Mouse (Mus musculus) kidney, embryonic 15.5 days (tissue): Measurements from ENCODE around the gene Gm43738. TPM values are rescaled to one million over a fixed set of nuclear protein-coding genes. Genes with fewer than 3 reads are reported as not detected.

Experiments
- ATAC-seq: fragments of 200-750 bp; cut with Nextera tagmentation; replicated peaks from 2 replicates; pipeline ENCODE4 v1.8.0; 2017; ENCODE audit warnings: moderate TSS enrichment; ENCODE audit not compliant: low FRiP score
- H3K27ac ChIP-seq: fragments of 300-500 bp; sonication (generic); 2 replicates; pipeline ENCODE4 v1.5.1; 2015; ENCODE audit warnings: mild to moderate bottlenecking, inconsistent platforms
- H3K27me3 ChIP-seq: fragments of 300-500 bp; sonication (generic); 2 replicates; pipeline ENCODE4 v1.6.1; 2015; ENCODE audit warnings: inconsistent platforms
- H3K36me3 ChIP-seq: fragments of 300-500 bp; sonication (generic); 2 replicates; pipeline ENCODE4 v1.6.1; 2015; ENCODE audit warnings: inconsistent platforms
- H3K4me1 ChIP-seq: fragments of 300-500 bp; sonication (generic); 2 replicates; pipeline ENCODE4 v1.6.1; 2015; ENCODE audit warnings: inconsistent platforms
- H3K4me2 ChIP-seq: fragments of 300-500 bp; sonication (generic); 2 replicates; pipeline ENCODE4 v1.6.1; 2015; ENCODE audit warnings: moderate library complexity, mild to moderate bottlenecking, inconsistent platforms
- H3K4me3 ChIP-seq: fragments of 300-500 bp; sonication (generic); replicated peaks from 2 replicates; pipeline ENCODE4 v1.5.1; 2015; ENCODE audit warnings: mild to moderate bottlenecking, inconsistent platforms
- H3K9ac ChIP-seq: fragments of 300-500 bp; sonication (generic); 2 replicates; pipeline ENCODE4 v1.6.1; 2015; ENCODE audit warnings: mild to moderate bottlenecking, inconsistent platforms
- H3K9me3 ChIP-seq: fragments of 300-500 bp; sonication (generic); replicated peaks from 2 replicates; pipeline ENCODE4 v1.6.1; 2016; ENCODE audit warnings: inconsistent platforms
- WGBS: fragments of 180-500 bp; shearing (Covaris S2); methylation state at CpG from one replicate; pipeline ENCODE4 v1.1.7; 2015; ENCODE audit warnings: mixed read lengths; 5-methylcytosine and 5-hydroxymethylcytosine counted together
- polyA plus RNA-seq: library from polyadenylated mRNA; unstranded; fragments of >200 nt; fragmentation: Nextera tagmentation; extraction: Ambion mirVana; gene quantifications from 2 replicates; pipeline ENCODE4 v1.2.1, GENCODE M21; 2015

Gene Gm43738
- polyA plus RNA-seq, 1 experiment from 2014 or later, result not detected

DNA sequence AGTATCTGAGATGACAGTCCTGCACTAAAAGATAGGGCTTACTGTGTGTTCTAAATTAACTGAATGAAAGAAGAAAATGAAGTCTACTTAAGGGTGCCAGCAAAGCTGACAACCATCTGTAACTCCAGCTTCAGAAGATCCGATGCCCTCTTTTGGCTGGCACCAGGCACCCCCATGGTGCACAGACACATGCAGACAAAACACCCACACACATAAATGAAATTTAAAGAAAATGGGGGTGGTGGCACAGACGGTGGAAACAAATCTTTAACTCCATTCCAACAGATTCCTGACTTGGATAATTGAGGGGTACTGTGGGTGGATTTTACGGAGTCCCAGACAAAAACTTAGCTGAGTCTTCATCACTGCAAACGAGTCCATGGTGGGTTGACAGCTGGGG, 30.9 kb upstream of the Gm43738 start:
- Histone ChIP-seq H3K9ac (peak overlapping the region; percentile 51; the same call in 1 of the 2 replicates), H3K36me3 (no peaks in the 10 kb centered on the region), H3K27me3 (peaks cover 5% of the 10 kb centered on the region; the same call in 1 of the 2 replicates), H3K4me3 (peak overlapping the region; percentile 44), H3K9me3 (no peaks in the 10 kb centered on the region), H3K27ac (no peak overlapping the region), H3K4me1 (peaks cover 12% of the 10 kb centered on the region), H3K4me2 (peak overlapping the region; percentile 82)
- no peak for ATAC-seq
- WGBS, result 45% methylated on average over 4 of the region's 4 CpGs

DNA sequence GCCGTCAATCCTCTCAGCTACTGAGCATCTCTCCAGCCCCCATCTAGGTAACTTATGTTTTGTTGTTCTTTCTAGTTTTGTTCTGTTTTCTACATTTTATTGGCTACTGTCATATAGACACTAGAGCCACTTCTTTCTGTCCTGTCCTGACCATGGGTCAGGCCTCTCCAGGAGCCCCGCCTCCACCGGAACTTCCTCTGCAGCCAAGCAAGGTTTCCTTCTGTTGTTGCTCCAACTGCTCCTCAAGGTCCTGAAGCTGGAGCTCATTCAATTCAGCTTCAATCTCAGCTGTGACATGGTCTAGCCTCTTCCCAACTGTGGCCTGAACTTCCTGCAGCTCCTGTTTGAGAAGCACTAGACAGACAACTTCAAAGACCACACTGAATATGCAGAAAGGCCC, 29.0 kb upstream of the Gm43738 start:
- Histone ChIP-seq H3K4me3 (no peak overlapping the region), H3K27me3 (peaks cover 5% of the 10 kb centered on the region; the same call in 1 of the 2 replicates), H3K4me1 (peaks cover 12% of the 10 kb centered on the region), H3K36me3 (no peaks in the 10 kb centered on the region), H3K9ac (no peak overlapping the region), H3K4me2 (no peak overlapping the region), H3K9me3 (no peaks in the 10 kb centered on the region), H3K27ac (no peak overlapping the region)
- no peak for ATAC-seq
- 85% methylated on average over 3 of the region's 3 CpGs for WGBS

GRCm38 (mm10) chr3:89125981-89126380, 25.1 kb upstream of the Gm43738 start:
- Histone ChIP-seq H3K4me1 (0 out of 2 replicates have a peak, but pooled peaks cover 3% of the 10 kb centered on the region), H3K9me3 (no peaks in the 10 kb centered on the region), H3K9ac (no peak overlapping the region), H3K27ac (no peak overlapping the region), H3K4me3 (no peak overlapping the region), H3K4me2 (no peak overlapping the region), H3K27me3 (no peaks in the 10 kb centered on the region), H3K36me3 (no peaks in the 10 kb centered on the region)
- no peak for ATAC-seq
- WGBS, result 89% methylated on average over 3 of the region's 3 CpGs

DNA sequence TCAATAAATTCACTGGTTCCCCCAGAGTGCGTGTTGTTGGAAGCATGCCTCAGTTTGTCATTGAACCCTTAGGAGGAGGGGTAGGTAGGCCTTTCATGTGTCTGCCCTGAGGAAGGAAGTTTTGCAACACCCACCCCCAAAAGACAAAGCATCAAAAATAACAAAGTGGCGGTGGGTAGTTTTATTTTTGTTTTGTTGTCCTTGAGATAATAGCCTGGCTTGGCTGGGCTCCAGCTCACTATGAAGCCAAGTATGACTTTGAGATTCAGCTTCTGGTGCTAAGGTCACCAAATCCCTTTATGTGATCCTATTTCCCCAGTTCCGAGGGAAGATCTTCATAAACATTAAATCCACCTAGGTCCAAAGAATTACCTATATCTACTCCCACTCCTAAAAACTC, 23.3 kb upstream of the Gm43738 start:
- ATAC-seq, result no peak
- 65% methylated on average over 3 of the region's 3 CpGs for WGBS
- Histone ChIP-seq H3K27ac (no peak overlapping the region), H3K36me3 (no peaks in the 10 kb centered on the region), H3K4me2 (no peak overlapping the region), H3K27me3 (no peaks in the 10 kb centered on the region), H3K9ac (no peak overlapping the region), H3K4me1 (0 out of 2 replicates have a peak, but pooled peaks cover 3% of the 10 kb centered on the region), H3K4me3 (no peak overlapping the region), H3K9me3 (no peaks in the 10 kb centered on the region)

DNA sequence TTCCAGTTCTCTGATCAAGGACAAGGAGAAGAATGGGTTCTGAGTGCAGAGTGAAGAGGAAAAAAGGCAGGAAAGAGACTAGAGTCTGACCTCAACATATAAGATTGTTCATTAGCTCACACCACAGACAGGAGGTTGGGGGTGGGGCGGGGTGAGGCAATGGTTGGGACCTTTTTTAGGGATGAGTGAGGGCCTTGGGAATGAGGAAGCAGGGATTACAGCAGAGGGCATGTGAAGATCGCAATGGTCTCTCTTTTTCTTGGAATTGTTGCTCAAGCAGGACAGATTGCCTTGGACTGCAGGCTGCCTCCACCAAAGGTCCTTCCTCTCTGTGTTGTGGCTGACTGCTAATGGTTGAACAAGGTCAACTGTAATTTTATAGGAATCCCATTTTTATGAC, 22.4 kb upstream of the Gm43738 start:
- Histone ChIP-seq H3K9me3 (no peaks in the 10 kb centered on the region), H3K36me3 (no peaks in the 10 kb centered on the region), H3K9ac (no peak overlapping the region), H3K27me3 (no peaks in the 10 kb centered on the region), H3K4me3 (no peak overlapping the region), H3K4me1 (0 out of 2 replicates have a peak, but pooled peaks cover 3% of the 10 kb centered on the region), H3K27ac (no peak overlapping the region), H3K4me2 (no peak overlapping the region)
- no peak for ATAC-seq
- 77% methylated on average over 2 of the region's 2 CpGs for WGBS

GRCm38 (mm10) chr3:89115522-89115921, 14.6 kb upstream of the Gm43738 start:
- Histone ChIP-seq H3K9ac (no peak overlapping the region), H3K36me3 (no peaks in the 10 kb centered on the region), H3K27ac (no peak overlapping the region), H3K27me3 (no peaks in the 10 kb centered on the region), H3K4me3 (no peak overlapping the region), H3K9me3 (no peaks in the 10 kb centered on the region), H3K4me1 (peaks cover 5% of the 10 kb centered on the region), H3K4me2 (no peak overlapping the region)
- WGBS, result 6% methylated on average over 2 of the region's 2 CpGs
- ATAC-seq, result peak; percentile 64; the same call in 1 of the 2 replicates

- no peaks in the 10 kb centered on the region for H3K36me3 ChIP-seq
- no peaks in the 10 kb centered on the region for H3K27me3 ChIP-seq
- no peaks in the 10 kb centered on the region for H3K9me3 ChIP-seq
- H3K4me1 ChIP-seq, result peaks cover 5% of the 10 kb centered on the region
- H3K4me2 ChIP-seq, result no peak overlapping the region
- H3K4me3 ChIP-seq, result no peak overlapping the region
- 63% methylated on average over 4 of the region's 4 CpGs for WGBS
- no peak overlapping the region for H3K9ac ChIP-seq
- H3K27ac ChIP-seq, result peak overlapping the region; percentile 46; the same call in 1 of the 2 replicates
- ATAC-seq, result 0 out of 2 replicates have a peak, but pooled peaks have one; percentile 43
These were observed 12.2 kb upstream of the Gm43738 start for GRCm38 (mm10) chr3:89113058-89113457.

DNA sequence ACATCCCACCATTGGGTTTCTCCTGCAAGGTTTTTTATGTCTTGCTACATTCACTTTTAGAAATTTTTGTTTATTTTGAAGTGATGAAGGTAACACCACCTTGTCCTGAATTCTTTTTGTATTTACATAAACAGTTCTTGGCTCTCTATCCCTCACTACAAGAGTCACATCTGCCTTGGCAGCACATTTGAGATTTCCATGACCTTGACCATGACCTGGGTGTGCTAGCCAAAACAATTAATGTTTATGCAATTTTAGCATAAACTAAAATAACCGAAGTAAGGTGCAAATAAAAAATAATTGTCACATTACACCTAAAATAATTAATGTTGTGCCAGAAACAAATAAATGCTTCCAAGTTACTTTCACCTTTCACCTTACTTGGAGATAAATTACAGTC, 7.2 kb upstream of the Gm43738 start:
- no peak overlapping the region for H3K4me3 ChIP-seq
- WGBS, result 54% methylated on average over 1 of the region's 1 CpGs
- ATAC-seq, result no peak
- H3K9ac ChIP-seq, result no peak overlapping the region
- H3K27ac ChIP-seq, result no peak overlapping the region
- H3K36me3 ChIP-seq, result no peaks in the 10 kb centered on the region
- no peak overlapping the region for H3K4me2 ChIP-seq
- H3K4me1 ChIP-seq, result peaks cover 5% of the 10 kb centered on the region
- H3K27me3 ChIP-seq, result no peaks in the 10 kb centered on the region
- H3K9me3 ChIP-seq, result no peaks in the 10 kb centered on the region

DNA sequence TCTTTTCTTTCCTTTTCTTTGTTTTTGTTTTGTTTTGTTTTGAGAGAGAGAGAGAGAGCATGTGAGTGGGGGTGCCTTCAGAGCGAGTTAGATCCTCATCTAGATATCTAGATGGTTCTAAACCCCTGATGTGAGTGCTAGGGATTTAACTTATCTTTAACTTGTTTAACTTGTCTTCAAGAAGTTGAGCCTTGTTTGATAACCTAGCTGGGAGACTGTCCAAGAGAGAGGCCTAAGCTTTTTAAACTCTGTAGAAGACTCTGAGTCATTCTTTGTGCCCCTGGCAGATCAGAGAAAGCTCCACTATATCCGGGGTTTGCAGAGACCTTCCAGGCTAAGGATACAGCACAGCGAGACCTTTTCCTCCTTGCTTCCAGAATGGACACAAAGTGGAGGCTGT, 6.6 kb upstream of the Gm43738 start:
- WGBS, result 70% methylated on average over 3 of the region's 3 CpGs
- Histone ChIP-seq H3K4me3 (no peak overlapping the region), H3K27me3 (no peaks in the 10 kb centered on the region), H3K36me3 (no peaks in the 10 kb centered on the region), H3K9me3 (no peaks in the 10 kb centered on the region), H3K4me2 (no peak overlapping the region), H3K9ac (no peak overlapping the region), H3K4me1 (peaks cover 7% of the 10 kb centered on the region), H3K27ac (no peak overlapping the region)
- ATAC-seq, result no peak

- ATAC-seq, result no peak
- H3K9ac ChIP-seq, result no peak overlapping the region
- H3K27ac ChIP-seq, result no peak overlapping the region
- no peaks in the 10 kb centered on the region for H3K36me3 ChIP-seq
- peaks cover 12% of the 10 kb centered on the region for H3K4me1 ChIP-seq
- H3K9me3 ChIP-seq, result no peaks in the 10 kb centered on the region
- H3K4me2 ChIP-seq, result no peak overlapping the region
- no peak overlapping the region for H3K4me3 ChIP-seq
- no peaks in the 10 kb centered on the region for H3K27me3 ChIP-seq
These were observed 6.0 kb upstream of the Gm43738 start for GRCm38 (mm10) chr3:89106881-89107280.

GRCm38 (mm10) chr3:89103291-89103595, 2.3 kb upstream of the Gm43738 start:
- H3K36me3 ChIP-seq, result peaks cover 17% of the 10 kb centered on the region
- no peak for ATAC-seq
- 0 out of 2 replicates have a peak overlapping the region, but pooled peaks have one; percentile 5 for H3K4me2 ChIP-seq
- H3K27ac ChIP-seq, result peak overlapping the region; percentile 70
- 62% methylated on average over 4 of the region's 4 CpGs for WGBS
- H3K9me3 ChIP-seq, result no peaks in the 10 kb centered on the region
- no peaks in the 10 kb centered on the region for H3K27me3 ChIP-seq
- no peak overlapping the region for H3K9ac ChIP-seq
- H3K4me1 ChIP-seq, result peaks cover 32% of the 10 kb centered on the region
- no peak overlapping the region for H3K4me3 ChIP-seq

- H3K27me3 ChIP-seq, result no peaks in the 10 kb centered on the region
- H3K4me1 ChIP-seq, result peaks cover 32% of the 10 kb centered on the region
- WGBS, result 60% methylated on average over 12 of the region's 12 CpGs
- H3K4me3 ChIP-seq, result peak overlapping the region; percentile 76
- H3K27ac ChIP-seq, result peak overlapping the region; percentile 70
- no peak overlapping the region for H3K9ac ChIP-seq
- peak overlapping the region; percentile 84 for H3K4me2 ChIP-seq
- peaks cover 23% of the 10 kb centered on the region for H3K36me3 ChIP-seq
- H3K9me3 ChIP-seq, result no peaks in the 10 kb centered on the region
- no peak for ATAC-seq
These were observed 1.8 kb upstream of the Gm43738 start for GRCm38 (mm10) chr3:89102495-89103290.
